Mouse (Mus musculus) Muller cell, postnatal 12 days (primary cell): ENCODE measurements at regions not wholly inside any gene's neighbourhood (a gene's known extent, or its start where the extent isn't known, plus 50 kb on each side); places are given as distances from the start of the nearest gene placed in this dataset.

Source experiments
- DNase-seq: peaks from one replicate; pipeline ENCODE4 v3.0.0-alpha.2; 2015; ENCODE audit errors: inconsistent ontology term

- peak; percentile 58 for DNase-seq
Measured at GRCm38 (mm10) chr6:141136664-141137375, 112.2 kb upstream of the Pde3a start.

GRCm38 (mm10) chr6:141141016-141141415 lies 108.1 kb upstream of the Pde3a start:
- no peak for DNase-seq

- DNase-seq: peak; percentile 60
Measured at GRCm38 (mm10) chr6:141148417-141149169, 100.5 kb upstream of the Pde3a start.

- DNase-seq: no peak
Measured at GRCm38 (mm10) chr6:141149170-141149917, 99.7 kb upstream of the Pde3a start.

GRCm38 (mm10) chr6:141159326-141159725 lies 89.7 kb upstream of the Pde3a start:
- DNase-seq: peak; percentile 51

GRCm38 (mm10) chr6:141161626-141162233 lies 87.3 kb upstream of the Pde3a start:
- DNase-seq: no peak

- DNase-seq: no peak
Measured at GRCm38 (mm10) chr6:141167270-141167669, 81.8 kb upstream of the Pde3a start.

GRCm38 (mm10) chr6:141168356-141168755 lies 80.7 kb upstream of the Pde3a start:
- no peak for DNase-seq

GRCm38 (mm10) chr6:141183782-141184181 lies 65.3 kb upstream of the Pde3a start:
- DNase-seq: peak; percentile 88

- no peak for DNase-seq
Measured at GRCm38 (mm10) chr6:141188036-141188435, 61.0 kb upstream of the Pde3a start.

GRCm38 (mm10) chr6:141189093-141189492 lies 60.0 kb upstream of the Pde3a start:
- DNase-seq: no peak

GRCm38 (mm10) chr6:141189701-141190100 lies 59.4 kb upstream of the Pde3a start:
- DNase-seq: no peak

GRCm38 (mm10) chr6:141190383-141190782 lies 58.7 kb upstream of the Pde3a start:
- DNase-seq: no peak

GRCm38 (mm10) chr6:141197501-141197900 lies 51.6 kb upstream of the Pde3a start:
- no peak for DNase-seq
